Mouse (Mus musculus) Patski (cell line): ENCODE results near the gene Gm9837. TPM values are rescaled to one million over a fixed set of nuclear protein-coding genes. Genes with fewer than 3 reads are reported as not detected.

ENCODE experiments used
- ATAC-seq: fragments of 100-300 bp; one replicate; pipeline ENCODE4 v1.8.0; 2021
- CTCF ChIA-PET: fragments of 350-600 bp; sonication (Branson Sonifier 250); formaldehyde crosslinking; loops from one replicate; lab custom pipeline; 2022; ENCODE audit warnings: inconsistent platforms; lab: Charles Lee
- POLR2A ChIA-PET: fragments of 350-600 bp; sonication (Branson Sonifier 250); formaldehyde crosslinking; loops from one replicate; lab custom pipeline; 2022; ENCODE audit warnings: antibody characterized with exemption, inconsistent platforms; lab: Charles Lee
- DNase-seq: peaks from one replicate; pipeline ENCODE4 v3.0.0-alpha.2; 2011; ENCODE audit warnings: low read depth, low spot score
- H3K27me3 ChIP-seq: fragments of 371-371 bp; one replicate; pipeline ENCODE4 v1.5.1; 2021
- CTCF ChIP-seq: fragments of 100-300 bp; IDR thresholded peaks from one replicate; pipeline ENCODE4 v1.5.1; 2021
- in situ Hi-C: fragments of 300-500 bp; cut with MboI; formaldehyde crosslinking; loops from 3 replicates; pipeline ENCODE4 v1.11.1; 2018; ENCODE audit warnings: low pct_unique_long_range_greater_than_20kb, mixed read lengths
- polyA plus RNA-seq: library from polyadenylated mRNA; unstranded; gene quantifications from one replicate; pipeline ENCODE4 v1.2.3, GENCODE M21; 2021

Gm9837 gene
- polyA plus RNA-seq, 1 experiment from 2014 or later = not detected

- POLR2A ChIA-PET = interaction anchor here (1.4 kb wide), 1 partner anchor 18 kb away, joined by 3 read pairs; no protein-coding TSS in a partner anchor
Observed at GRCm38 (mm10) chr11:53505026-53505663, 34.9 kb upstream of the Gm9837 start.

GRCm38 (mm10) chr11:53504376-53504775 is 34.1 kb upstream of the Gm9837 start:
- TF ChIP-seq CTCF = no peak
- POLR2A ChIA-PET = interaction anchor here (1.4 kb wide), 1 partner anchor 19 kb away, joined by 3 read pairs; no protein-coding TSS in a partner anchor
- CTCF ChIA-PET = no interaction called here

More at GRCm38 (mm10) chr11:53505026-53505663, 34.9 kb upstream of the Gm9837 start:
- no peaks in the 10 kb centered on the region for H3K27me3 ChIP-seq
- CTCF ChIA-PET = no interaction called here
- no peak for DNase-seq
- ATAC-seq = no peak
- no peak for TF ChIP-seq CTCF
- in situ Hi-C loops = no loop called here

GRCm38 (mm10) chr11:53503738-53504137 is 33.5 kb upstream of the Gm9837 start:
- CTCF ChIA-PET = no interaction called here
- ATAC-seq = no peak
- POLR2A ChIA-PET = interaction anchor here (1.4 kb wide), 1 partner anchor 19 kb away, joined by 3 read pairs; no protein-coding TSS in a partner anchor
- no peak for TF ChIP-seq CTCF
- DNase-seq = no peak
- H3K27me3 ChIP-seq = peaks cover under 1% of the 10 kb centered on the region
- in situ Hi-C loops = no loop called here

More at GRCm38 (mm10) chr11:53504376-53504775, 34.1 kb upstream of the Gm9837 start:
- in situ Hi-C loops = no loop called here
- DNase-seq (no peak), ATAC-seq (no peak)
- H3K27me3 ChIP-seq = no peaks in the 10 kb centered on the region

GRCm38 (mm10) chr11:53502039-53502765 is 31.9 kb upstream of the Gm9837 start:
- no peak for TF ChIP-seq CTCF
- CTCF ChIA-PET = interaction anchor here (0.6 to 1.2 kb wide), 2 partner anchors 79 to 126 kb away, joined by 3 read pairs; no protein-coding TSS in a partner anchor
- POLR2A ChIA-PET = no interaction called here
- ATAC-seq = no peak
- no peak for DNase-seq
- in situ Hi-C loops = no loop called here
- peaks cover 4% of the 10 kb centered on the region for H3K27me3 ChIP-seq

- DNase-seq (no peak), ATAC-seq (peak; percentile 51)
- in situ Hi-C loops = no loop called here
Observed at GRCm38 (mm10) chr11:53500569-53500968, 30.3 kb upstream of the Gm9837 start.

GRCm38 (mm10) chr11:53496946-53497345 is 26.7 kb upstream of the Gm9837 start:
- ChIA-PET POLR2A (no interaction called here), CTCF (no interaction called here)

More at GRCm38 (mm10) chr11:53500569-53500968, 30.3 kb upstream of the Gm9837 start:
- peaks cover 4% of the 10 kb centered on the region for H3K27me3 ChIP-seq
- TF ChIP-seq CTCF = no peak
- ChIA-PET POLR2A (no interaction called here), CTCF (no interaction called here)

GRCm38 (mm10) chr11:53495417-53495816 is 25.1 kb upstream of the Gm9837 start:
- POLR2A ChIA-PET = no interaction called here
- DNase-seq (no peak), ATAC-seq (no peak)
- in situ Hi-C loops = no loop called here
- TF ChIP-seq CTCF = no peak
- H3K27me3 ChIP-seq = peaks cover 4% of the 10 kb centered on the region
- CTCF ChIA-PET = interaction anchor here (1.0 to 2.3 kb wide), 2 partner anchors 9 to 24 kb away, joined by 3 to 11 read pairs; no protein-coding TSS in a partner anchor

More at GRCm38 (mm10) chr11:53496946-53497345, 26.7 kb upstream of the Gm9837 start:
- DNase-seq = no peak
- in situ Hi-C loops = no loop called here
- TF ChIP-seq CTCF = no peak
- ATAC-seq = no peak
- H3K27me3 ChIP-seq = peaks cover 4% of the 10 kb centered on the region

- peaks cover 4% of the 10 kb centered on the region for H3K27me3 ChIP-seq
- no peak for TF ChIP-seq CTCF
- ChIA-PET POLR2A (interaction anchor here (0.6 kb wide), 1 partner anchor 47 kb away, joined by 3 read pairs; no protein-coding TSS in a partner anchor), CTCF (no interaction called here)
- ATAC-seq (no peak), DNase-seq (no peak)
- in situ Hi-C loops = no loop called here
Observed at GRCm38 (mm10) chr11:53493243-53493955, 23.1 kb upstream of the Gm9837 start.

- POLR2A ChIA-PET = no interaction called here
- TF ChIP-seq CTCF = no peak
- no peak for ATAC-seq
- peaks cover 4% of the 10 kb centered on the region for H3K27me3 ChIP-seq
- CTCF ChIA-PET = no interaction called here
- DNase-seq = no peak
- in situ Hi-C loops = no loop called here
Observed at GRCm38 (mm10) chr11:53491954-53492401, 21.7 kb upstream of the Gm9837 start.

- CTCF ChIA-PET = interaction anchor here (0.9 kb wide), 1 partner anchor 20 kb away, joined by 5 read pairs; the partner anchor contains the start of gene Gm9837
Observed at GRCm38 (mm10) chr11:53489421-53489820, 19.1 kb upstream of the Gm9837 start.

More at GRCm38 (mm10) chr11:53489421-53489820, 19.1 kb upstream of the Gm9837 start:
- POLR2A ChIA-PET = no interaction called here
- ATAC-seq = no peak
- DNase-seq = no peak
- in situ Hi-C loops = no loop called here
- TF ChIP-seq CTCF = no peak
- peaks cover 4% of the 10 kb centered on the region for H3K27me3 ChIP-seq
